Mouse (Mus musculus): ENCODE data around the gene Polr1a. TPM values are rescaled to one million over a fixed set of nuclear protein-coding genes. Genes with fewer than 3 reads are reported as not detected.

Polr1a gene
- polyA plus RNA-seq, 2 experiments = 9.4 to 10.6 TPM

DNA sequence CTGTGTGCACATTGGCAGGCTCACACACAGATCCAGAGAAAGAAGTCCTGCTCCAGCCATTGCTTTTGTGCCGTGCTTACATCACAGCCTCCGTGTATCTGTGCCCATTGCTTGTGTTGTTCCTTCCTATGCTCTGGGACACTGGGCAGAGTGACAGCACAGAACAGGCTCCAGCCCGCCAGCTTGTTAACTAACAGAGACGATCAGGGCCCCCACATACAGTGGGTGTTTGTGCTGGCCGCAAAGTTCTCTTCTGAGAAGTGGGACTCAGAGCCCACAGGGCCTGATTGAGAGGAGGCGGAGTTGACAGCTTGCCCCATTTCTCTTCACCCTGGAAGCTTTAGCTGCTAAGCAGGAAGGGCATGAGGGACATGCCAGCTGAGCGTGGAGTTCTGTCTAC, 60.6 kb downstream of the Polr1a start:
- 68% methylated on average over 7 of the region's 7 CpGs for WGBS (ENCODE audit: insufficient replicate concordance)
- peaks cover 2% of the 10 kb centered on the region for H3K36me3 ChIP-seq (replicated peaks; ENCODE audit: control insufficient read depth, insufficient read depth, low read depth)

DNA sequence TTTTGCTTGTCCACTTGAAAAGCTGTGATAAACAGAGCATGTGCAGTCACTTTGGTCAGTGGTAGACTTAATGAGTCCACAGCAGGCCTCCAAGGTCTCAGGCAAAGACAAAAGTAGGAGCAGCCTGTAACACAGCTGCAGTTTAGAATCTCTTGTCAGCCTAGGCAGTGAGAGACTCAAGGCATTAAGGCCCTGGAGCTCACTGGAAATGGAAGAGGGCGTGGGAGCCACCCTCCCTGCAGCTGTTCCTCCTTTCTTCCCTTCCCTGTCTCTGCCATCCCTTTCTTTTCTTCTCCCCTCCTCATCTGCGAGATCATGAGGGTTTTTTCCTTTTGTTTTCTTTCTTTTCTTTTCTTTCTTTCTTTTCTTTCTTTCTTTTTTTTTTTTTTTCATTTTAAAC, 61.3 kb downstream of the Polr1a start:
- Histone ChIP-seq H3K9ac (replicated peaks) (no peak overlapping the region), H3K4me3 (ENCODE audit: insufficient read depth in 1 of 2, low read depth in 2 of 2, low read length in 2 of 2) (no peak overlapping the region), H3K9me3 (ENCODE audit: control insufficient read depth, low read length) (no peaks in the 10 kb centered on the region), H3K4me2 (ENCODE audit: low read depth) (no peak overlapping the region), H3K4me1 (replicated peaks; ENCODE audit: control insufficient read depth in 2 of 2, insufficient read depth in 2 of 2, low read length in 1 of 2) (no peaks in the 10 kb centered on the region), H3K27me3 (ENCODE audit: control insufficient read depth, insufficient read depth, low read length) (no peaks in the 10 kb centered on the region), H3K36me3 (replicated peaks; ENCODE audit: control insufficient read depth, insufficient read depth, low read depth) (peaks cover 2% of the 10 kb centered on the region), H3K27ac (no peak overlapping the region)
- WGBS (ENCODE audit: insufficient replicate concordance) = 69% methylated on average over 2 of the region's 2 CpGs
- no peak for ATAC-seq (ENCODE audit: insufficient read depth)
- no peak for DNase-seq (ENCODE audit: low read depth in 3 of 3, low spot score in 3 of 3)
- TF ChIP-seq CTCF (IDR thresholded peaks at IDR 0.05; ENCODE audit: low read depth) (no peak), EP300 (IDR thresholded peaks at IDR 0.05; ENCODE audit: low read depth) (no peak)

More for the DNA sequence above, 60.6 kb downstream of the Polr1a start:
- Histone ChIP-seq H3K27me3 (ENCODE audit: control insufficient read depth, insufficient read depth, low read length) (no peaks in the 10 kb centered on the region), H3K9me3 (ENCODE audit: control insufficient read depth, low read length) (no peaks in the 10 kb centered on the region), H3K4me1 (replicated peaks; ENCODE audit: control insufficient read depth in 2 of 2, insufficient read depth in 2 of 2, low read length in 1 of 2) (no peaks in the 10 kb centered on the region), H3K4me2 (ENCODE audit: low read depth) (no peak overlapping the region), H3K9ac (replicated peaks) (no peak overlapping the region), H3K4me3 (ENCODE audit: insufficient read depth in 1 of 2, low read depth in 2 of 2, low read length in 2 of 2) (no peak overlapping the region), H3K27ac (no peak overlapping the region)
- TF ChIP-seq EP300 (IDR thresholded peaks at IDR 0.05; ENCODE audit: low read depth) = no peak
- TF ChIP-seq CTCF (IDR thresholded peaks at IDR 0.05; ENCODE audit: low read depth) = no peak
- ATAC-seq (ENCODE audit: insufficient read depth) (no peak), DNase-seq (ENCODE audit: low read depth in 3 of 3, low spot score in 3 of 3) (no peak)

GRCm38 (mm10) chr6:71976592-71976991, 67.7 kb downstream of the Polr1a start:
- H3K4me1 ChIP-seq (replicated peaks; ENCODE audit: control insufficient read depth in 2 of 2, insufficient read depth in 2 of 2, low read length in 1 of 2) = peaks cover 0 to 13% of the 10 kb centered on the region in 2 experiments; a peak in 2 of 4 replicates
- TF ChIP-seq CTCF (IDR thresholded peaks at IDR 0.05; ENCODE audit: low read depth) (no peak), EP300 (IDR thresholded peaks at IDR 0.05; ENCODE audit: low read depth) (no peak)
- H3K4me2 ChIP-seq (ENCODE audit: low read depth) = no peak overlapping the region
- no peak overlapping the region for H3K4me3 ChIP-seq (ENCODE audit: insufficient read depth in 1 of 2, low read depth in 2 of 2, low read length in 2 of 2)
- no peaks in the 10 kb centered on the region for H3K27me3 ChIP-seq (ENCODE audit: control insufficient read depth, insufficient read depth, low read length)
- ATAC-seq (ENCODE audit: insufficient read depth) = no peak
- no peak overlapping the region for H3K27ac ChIP-seq
- H3K9ac ChIP-seq (replicated peaks) = no peak overlapping the region
- DNase-seq (ENCODE audit: low read depth in 3 of 3, low spot score in 3 of 3) = no peak
- 87% methylated on average over 7 of the region's 7 CpGs for WGBS (ENCODE audit: insufficient replicate concordance)
- H3K9me3 ChIP-seq (ENCODE audit: control insufficient read depth, low read length) = no peaks in the 10 kb centered on the region
- peaks cover 12% of the 10 kb centered on the region for H3K36me3 ChIP-seq (replicated peaks; ENCODE audit: control insufficient read depth, insufficient read depth, low read depth)

DNA sequence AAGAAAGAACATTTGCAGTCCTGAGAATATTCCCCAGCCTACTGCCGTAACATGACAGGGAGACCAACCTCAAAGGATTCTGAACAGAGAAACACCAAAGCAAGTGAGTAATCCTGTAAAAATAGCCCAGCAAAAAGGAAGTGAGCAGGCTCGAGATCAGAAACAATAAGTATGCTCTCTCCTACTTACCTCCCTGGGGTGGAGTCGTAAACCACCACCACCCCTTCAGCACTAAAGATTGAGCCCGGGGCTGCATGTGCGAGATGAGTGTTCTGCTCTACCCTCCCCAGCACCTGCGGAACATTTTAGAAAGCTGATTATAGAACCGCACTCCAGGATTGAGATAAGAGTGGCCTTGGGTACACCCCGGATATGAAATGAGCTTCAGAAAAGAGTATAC, 71.3 kb downstream of the Polr1a start:
- peaks cover 11% of the 10 kb centered on the region for H3K36me3 ChIP-seq (replicated peaks; ENCODE audit: control insufficient read depth, insufficient read depth, low read depth)
- H3K4me3 ChIP-seq (ENCODE audit: insufficient read depth in 1 of 2, low read depth in 2 of 2, low read length in 2 of 2) = no peak overlapping the region
- H3K27me3 ChIP-seq (ENCODE audit: control insufficient read depth, insufficient read depth, low read length) = no peaks in the 10 kb centered on the region
- no peaks in the 10 kb centered on the region for H3K9me3 ChIP-seq (ENCODE audit: control insufficient read depth, low read length)
- H3K27ac ChIP-seq = no peak overlapping the region
- DNase-seq (ENCODE audit: low read depth in 3 of 3, low spot score in 3 of 3) = no peak
- H3K4me2 ChIP-seq (ENCODE audit: low read depth) = no peak overlapping the region
- H3K4me1 ChIP-seq (replicated peaks; ENCODE audit: control insufficient read depth in 2 of 2, insufficient read depth in 2 of 2, low read length in 1 of 2) = peaks cover 0 to 15% of the 10 kb centered on the region in 2 experiments; a peak in 2 of 4 replicates
- H3K9ac ChIP-seq (replicated peaks) = no peak overlapping the region
- WGBS (ENCODE audit: insufficient replicate concordance) = 29% methylated on average over 8 of the region's 8 CpGs
- ATAC-seq (ENCODE audit: insufficient read depth) = 0 out of 2 replicates have a peak, but pooled peaks have one; percentile 31
- TF ChIP-seq CTCF (IDR thresholded peaks at IDR 0.05; ENCODE audit: low read depth) (no peak), EP300 (IDR thresholded peaks at IDR 0.05; ENCODE audit: low read depth) (no peak)

DNA sequence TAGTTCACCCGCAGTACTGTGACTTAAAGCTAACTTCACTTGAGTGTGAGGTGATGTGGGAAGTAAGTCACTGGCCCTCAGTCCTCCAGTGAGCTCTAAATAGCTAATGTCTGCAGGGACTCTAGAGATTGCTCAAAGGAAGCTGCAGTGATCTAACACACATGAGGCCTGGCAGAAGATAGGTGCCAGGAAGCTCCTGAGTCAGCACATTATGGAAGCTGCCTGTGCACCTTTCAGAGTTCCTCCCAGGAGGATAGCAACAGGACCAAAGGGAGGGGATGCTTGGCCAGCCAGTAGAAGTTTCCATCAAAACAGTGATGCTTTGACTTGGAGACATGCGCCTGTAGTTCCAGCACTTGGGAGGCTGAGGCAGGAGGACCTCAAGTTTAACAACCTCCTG, 71.7 kb downstream of the Polr1a start:
- WGBS (ENCODE audit: insufficient replicate concordance) = 56% methylated on average over 2 of the region's 2 CpGs
- TF ChIP-seq CTCF (IDR thresholded peaks at IDR 0.05; ENCODE audit: low read depth) = no peak
- TF ChIP-seq EP300 (IDR thresholded peaks at IDR 0.05; ENCODE audit: low read depth) = no peak
- no peak overlapping the region for H3K27ac ChIP-seq
- H3K27me3 ChIP-seq (ENCODE audit: control insufficient read depth, insufficient read depth, low read length) = no peaks in the 10 kb centered on the region
- no peak overlapping the region for H3K4me2 ChIP-seq (ENCODE audit: low read depth)
- H3K36me3 ChIP-seq (replicated peaks; ENCODE audit: control insufficient read depth, insufficient read depth, low read depth) = peaks cover 11% of the 10 kb centered on the region
- H3K4me1 ChIP-seq (replicated peaks; ENCODE audit: control insufficient read depth in 2 of 2, insufficient read depth in 2 of 2, low read length in 1 of 2) = peaks cover 0 to 15% of the 10 kb centered on the region in 2 experiments; a peak in 2 of 4 replicates
- H3K9me3 ChIP-seq (ENCODE audit: control insufficient read depth, low read length) = no peaks in the 10 kb centered on the region
- DNase-seq (ENCODE audit: low read depth in 3 of 3, low spot score in 3 of 3) (no peak), ATAC-seq (ENCODE audit: insufficient read depth) (no peak)
- no peak overlapping the region for H3K9ac ChIP-seq (replicated peaks)
- no peak overlapping the region for H3K4me3 ChIP-seq (ENCODE audit: insufficient read depth in 1 of 2, low read depth in 2 of 2, low read length in 2 of 2)
